Mouse (Mus musculus) CD4-positive helper T cell, adult 2 months (primary cell): ENCODE results near the gene Tunar.

Source experiments
- DNase-seq: peaks from one replicate; pipeline ENCODE4 v3.0.0-alpha.2; 2012; ENCODE audit warnings: low read depth, missing footprints, low spot score

Tunar gene

DNA sequence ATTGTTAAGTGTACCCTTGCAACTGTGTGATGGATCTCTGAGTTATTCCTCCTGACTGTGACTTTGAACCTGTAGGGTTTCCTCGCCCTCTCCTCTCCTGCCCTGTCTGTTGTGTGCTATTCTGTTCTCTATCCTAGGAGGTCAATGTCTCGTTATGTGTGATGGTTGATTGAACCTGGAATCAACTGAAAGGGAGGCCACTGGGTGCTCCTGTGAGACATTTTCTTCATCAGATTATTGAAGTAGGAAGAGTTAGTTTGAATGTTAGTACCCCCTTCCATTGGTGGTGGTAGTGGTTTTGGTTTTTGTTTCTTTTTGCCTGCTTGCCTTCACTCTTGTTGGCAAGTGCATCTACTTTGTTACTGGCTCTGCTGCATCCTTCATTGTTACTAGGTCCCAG is at the start of gene Tunar:
TSS of gene Tunar (plus strand) at position 301 of the 400 bp plus-strand sequence.
- DNase-seq, result no peak

DNA sequence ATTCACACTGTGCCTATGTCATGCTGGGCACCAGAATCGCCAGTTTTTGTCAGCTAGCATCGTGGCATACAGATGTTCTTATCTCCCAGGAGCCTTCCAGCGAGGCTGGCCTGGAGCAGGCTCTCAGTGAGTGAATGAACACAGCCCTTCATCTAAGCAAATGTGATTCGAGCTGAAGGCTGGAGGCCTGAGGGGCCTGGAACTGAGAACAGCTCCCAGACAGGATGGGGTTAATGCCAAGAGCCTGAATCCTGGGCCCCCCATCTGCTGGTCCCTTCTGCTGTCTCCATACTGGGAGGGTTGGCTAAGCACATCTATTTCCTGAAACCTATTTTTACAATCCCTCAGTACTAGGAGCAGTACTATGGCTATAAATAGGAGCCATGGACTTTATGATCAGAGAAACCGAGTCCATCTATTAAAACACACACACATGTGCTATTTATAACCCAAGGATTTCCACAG is 21.1 kb upstream of the Tunar start:
- DNase-seq, result no peak

DNA sequence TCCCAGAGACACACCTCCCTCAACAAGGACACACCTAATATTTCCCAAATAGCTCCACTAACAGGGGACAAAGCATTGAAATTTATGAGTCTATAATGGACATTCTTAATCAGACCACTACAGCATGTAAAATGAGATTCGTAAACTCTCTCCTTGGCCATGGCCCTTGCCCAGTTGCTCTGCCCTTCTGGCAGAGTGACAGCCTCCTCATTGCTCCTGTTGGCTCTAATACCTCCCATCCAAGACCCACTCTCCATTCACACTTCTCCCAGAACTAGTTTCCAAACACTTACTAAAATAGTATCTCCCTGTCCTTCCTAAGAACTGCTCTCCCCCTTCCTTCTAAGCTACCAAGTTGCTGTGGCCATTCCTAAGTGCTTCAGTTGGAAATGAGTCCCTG is 19.3 kb upstream of the Tunar start:
- DNase-seq, result no peak

DNA sequence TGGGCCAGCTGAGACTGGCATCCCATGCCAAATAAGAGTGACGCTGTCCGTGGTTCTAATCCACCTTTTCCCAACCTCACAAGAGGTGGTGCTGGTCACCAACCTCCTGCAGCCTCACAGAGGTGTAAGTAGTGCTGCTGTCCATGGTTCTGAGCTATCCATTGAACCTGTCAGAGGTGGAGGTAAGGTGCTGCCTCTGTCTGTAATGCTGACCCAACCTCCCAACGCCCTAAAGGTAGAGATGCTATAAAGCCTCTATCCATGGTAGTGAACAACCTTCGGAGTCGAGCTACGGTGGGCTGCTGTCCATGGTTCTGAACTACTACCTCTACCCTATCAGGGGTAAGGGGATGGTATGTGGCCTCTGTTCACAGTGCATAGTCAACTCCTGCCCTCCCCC is 11.5 kb upstream of the Tunar start:
- no peak for DNase-seq

DNA sequence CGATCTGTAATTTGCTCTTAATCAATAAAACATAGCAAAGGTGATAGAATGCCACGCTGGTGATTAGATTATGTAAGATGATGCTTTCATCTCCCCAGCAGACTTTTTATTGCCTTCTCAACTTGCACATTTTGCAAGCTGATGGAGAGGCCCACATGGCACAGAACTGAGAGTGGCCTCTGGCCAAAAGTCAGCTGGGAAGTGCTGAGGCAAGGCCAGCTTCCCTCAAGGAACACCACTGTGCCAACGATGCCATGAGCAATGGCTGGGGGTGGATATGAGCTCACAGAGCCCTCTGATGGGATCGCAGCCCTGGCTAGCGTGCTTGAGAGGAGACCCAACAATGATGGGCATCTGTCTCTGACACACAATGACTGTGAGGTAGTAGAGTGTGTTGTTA is 6.6 kb upstream of the Tunar start:
- no peak for DNase-seq

DNA sequence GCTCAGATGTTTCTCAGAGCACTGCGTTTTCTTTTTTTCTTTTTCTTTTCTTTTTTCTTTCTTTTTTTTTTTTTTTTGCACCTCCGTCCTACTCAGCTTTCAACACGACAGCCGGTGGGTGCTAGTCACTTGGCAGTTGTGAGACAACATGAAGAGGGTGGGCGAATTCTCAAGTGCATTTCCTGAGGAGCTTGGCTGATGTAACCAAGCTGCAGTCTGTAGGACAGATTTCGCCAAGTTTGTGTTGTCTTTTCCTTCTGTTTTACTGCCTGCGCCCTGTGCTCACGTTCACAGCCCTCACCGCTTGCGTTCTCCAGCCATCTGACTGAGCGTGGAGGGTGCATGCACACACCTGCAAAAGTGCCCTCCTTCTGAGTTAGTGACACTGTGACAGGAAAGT is 5.3 kb upstream of the Tunar start:
- no peak for DNase-seq

DNA sequence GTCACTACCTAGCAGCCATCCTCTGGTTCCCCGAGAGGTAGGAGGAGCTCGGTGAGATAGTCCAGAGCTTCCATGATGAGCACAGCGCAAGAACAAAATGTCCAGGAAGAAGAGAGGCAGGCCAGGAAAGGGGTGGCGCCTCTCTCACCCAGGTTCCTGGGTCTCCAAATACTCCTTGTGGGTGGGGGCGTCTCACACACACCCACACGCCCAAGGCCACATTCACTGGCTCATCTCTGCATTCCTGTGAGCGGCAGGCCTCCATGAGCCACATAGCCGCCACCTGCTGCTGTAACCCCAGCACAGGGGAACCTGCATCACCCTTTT is 2.4 kb downstream of the Tunar start:
- DNase-seq, result no peak

DNA sequence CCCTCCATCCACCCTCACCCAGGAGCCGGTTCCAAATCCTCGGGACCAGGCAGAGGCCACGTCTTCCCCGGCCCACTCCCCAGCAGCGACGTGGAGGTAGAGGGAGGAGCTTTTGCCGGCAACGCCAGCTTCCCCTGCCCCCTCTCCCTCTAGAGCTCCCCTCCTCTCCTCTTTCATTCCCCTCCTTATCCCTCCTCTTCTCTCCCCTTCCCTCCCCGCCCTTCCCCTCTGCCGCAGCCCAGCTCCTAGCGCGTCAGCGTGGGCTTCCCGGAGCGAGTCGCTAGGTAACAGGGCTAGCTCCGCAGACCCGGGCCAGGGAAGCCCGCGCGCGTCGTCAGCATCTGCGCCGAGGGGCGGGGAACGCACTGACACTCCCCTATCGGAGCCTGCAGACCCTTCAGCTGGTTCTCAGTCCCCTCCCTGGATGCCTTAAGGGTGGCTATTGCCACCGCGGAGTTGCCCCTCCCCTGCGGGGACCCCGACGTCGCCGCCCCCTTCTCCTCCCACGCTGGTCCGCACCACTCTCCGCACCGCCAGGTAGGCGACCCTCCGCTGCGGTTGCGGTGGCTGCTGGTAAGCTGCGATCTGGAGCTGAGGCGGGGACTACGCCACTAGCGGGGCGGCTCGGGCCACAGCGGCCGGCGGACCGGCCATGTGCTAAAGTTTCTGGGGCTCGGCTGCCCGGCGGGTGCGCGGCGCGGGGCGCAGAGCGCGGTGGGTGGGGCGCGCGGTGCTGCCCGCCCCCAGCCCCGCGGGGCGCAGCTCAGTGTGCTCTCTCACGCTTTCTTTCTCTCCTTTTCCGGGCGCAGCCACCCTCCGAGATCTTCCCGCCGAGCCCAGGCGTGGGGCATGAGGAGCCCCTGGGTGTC is 3.0 kb downstream of the Tunar start:
- no peak for DNase-seq

DNA sequence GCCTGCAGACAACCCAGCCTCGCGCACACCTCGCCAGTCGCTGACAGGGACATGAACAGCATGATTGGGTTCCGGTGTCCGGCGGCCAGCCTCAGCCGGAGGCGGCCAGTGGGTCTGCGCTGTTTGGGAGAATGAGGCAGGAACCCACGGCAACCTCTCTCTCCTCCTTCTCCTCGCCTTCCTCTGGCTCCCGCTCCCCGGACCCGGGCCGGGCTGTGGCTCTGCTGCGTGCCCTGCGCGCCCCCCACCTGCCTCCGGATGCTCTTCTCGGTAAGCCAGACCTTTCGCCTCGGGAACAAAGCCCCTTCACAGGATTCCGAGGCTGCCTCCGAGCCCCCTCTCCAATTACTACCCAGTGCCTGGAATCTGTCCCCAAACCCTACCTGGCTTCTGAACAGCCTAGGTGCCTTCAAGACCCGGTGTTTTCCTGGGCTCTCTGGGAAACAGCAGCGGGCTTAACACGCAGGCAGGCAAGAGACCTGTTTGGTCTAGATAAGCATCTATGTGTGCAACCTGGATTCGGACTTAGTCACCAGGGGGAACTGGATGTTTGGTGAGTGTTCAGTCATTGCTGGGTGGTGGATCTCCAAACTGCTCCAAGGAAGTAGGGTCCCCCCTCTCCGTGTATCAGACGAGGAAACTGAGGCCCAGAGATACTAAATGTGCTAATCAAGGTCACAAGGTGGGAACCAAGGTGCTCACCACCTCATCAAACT is 3.8 kb downstream of the Tunar start:
- no peak for DNase-seq

DNA sequence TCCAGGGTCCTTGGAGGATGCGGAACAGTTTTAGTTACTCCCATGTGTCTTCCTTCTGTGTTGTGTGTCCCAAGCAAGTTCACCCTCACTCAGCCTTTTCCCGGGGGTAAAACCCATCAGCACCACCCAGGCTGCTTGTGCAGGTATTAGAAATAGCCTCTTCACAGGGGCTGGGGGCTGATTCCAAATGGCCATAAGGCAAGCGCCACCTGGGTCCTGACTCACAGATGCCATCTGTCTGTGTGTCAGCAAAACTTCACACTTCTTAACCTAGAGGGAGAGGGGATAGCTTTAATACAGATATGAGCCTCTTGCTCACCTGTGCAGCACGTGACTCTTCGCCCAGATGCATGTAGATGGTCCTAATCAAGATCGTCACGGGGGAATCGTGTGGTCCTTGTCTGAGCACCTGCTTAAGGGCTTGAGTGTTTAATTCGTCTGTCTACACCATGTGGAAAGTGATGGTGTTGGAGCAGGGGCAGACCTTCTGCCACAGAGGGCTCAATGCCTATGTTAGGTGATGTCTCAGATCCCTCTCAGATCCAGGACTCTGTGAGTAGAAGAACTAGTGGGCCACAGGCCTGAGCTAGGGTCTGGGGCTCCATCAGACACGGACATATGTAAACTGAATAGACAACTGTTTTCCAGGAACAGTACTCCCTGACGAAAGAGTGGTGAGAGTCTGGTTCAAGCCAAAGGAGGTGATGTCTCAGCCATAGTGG is 4.7 kb downstream of the Tunar start:
- DNase-seq, result no peak

DNA sequence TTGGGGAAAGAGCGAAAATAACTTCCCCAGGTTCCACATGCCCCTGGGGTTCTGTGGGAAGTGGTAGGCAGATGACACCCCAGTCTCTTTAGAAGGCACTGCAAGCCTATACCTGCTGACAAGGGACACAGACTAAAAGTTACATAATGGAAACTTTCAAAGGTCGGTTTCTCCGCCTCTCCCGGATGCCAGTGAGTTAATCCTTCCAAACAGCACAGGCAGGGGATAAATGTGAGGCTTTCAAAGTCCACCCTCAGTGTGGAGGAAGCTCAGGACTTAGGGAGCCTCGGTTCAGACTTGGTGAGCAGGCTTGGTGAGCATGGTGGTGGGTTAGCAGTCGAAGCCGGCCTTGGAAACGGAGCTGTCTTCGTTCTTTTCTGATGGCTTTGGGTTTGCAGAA is 7.9 kb downstream of the Tunar start:
- no peak for DNase-seq

DNA sequence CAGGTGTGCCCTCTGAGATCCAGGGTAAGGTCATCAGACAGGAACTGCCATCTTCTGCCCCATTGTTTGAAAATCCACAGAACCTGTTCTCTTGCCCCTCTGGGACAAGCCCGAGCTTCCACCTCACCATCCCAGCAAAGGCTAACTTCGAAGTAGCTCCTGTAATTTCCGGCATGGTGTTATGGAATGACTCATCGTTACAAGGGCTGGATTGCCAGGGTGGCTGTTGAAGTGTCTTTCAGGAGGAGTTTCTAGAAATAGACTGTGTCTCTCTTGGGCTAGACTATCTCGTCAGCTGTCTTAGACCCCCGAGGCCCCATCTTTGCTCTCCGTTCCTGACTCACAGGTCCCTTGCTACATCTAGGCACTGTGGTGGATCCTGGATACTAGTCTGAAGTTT is 10.8 kb downstream of the Tunar start:
- DNase-seq, result no peak

DNA sequence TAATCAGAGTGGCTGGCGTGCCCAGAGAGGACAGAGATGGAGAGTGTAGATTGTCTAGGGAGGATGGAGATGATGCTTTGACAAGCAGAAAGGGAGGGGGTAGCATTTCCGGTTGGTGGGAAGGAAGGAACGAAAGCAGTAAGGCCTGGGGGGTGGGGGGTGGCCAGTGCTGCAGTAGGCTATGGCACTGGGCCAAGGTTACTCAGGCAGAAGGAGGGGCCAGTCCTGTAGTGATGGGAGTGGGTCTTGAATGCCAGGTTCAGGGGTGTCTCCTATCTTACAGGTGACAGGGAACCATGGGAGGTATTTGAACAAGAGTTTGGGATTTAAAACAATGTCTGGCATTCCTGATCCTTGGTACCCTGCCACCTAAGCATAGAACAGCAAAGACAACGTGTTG is 13.2 kb downstream of the Tunar start:
- DNase-seq, result no peak

DNA sequence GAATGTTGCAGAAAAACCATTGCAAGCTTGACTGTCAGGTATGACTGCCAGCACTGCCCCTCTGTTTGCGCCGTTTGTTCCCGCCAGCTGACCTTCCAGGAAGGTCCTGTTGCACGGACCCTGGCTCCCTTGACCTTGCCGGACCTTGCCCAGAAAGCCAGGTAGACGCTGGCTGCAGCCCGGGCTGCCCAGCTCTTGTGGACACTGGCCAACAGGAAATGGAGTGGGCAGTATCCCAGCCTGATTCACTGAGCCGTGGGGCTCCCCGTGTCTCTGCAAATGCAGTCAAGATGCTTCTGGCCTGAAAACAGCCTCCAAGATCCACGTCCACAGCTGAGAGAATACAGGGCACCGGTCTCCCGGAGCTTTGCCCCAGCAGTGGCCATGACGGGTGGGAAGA is 13.6 kb downstream of the Tunar start:
- no peak for DNase-seq

DNA sequence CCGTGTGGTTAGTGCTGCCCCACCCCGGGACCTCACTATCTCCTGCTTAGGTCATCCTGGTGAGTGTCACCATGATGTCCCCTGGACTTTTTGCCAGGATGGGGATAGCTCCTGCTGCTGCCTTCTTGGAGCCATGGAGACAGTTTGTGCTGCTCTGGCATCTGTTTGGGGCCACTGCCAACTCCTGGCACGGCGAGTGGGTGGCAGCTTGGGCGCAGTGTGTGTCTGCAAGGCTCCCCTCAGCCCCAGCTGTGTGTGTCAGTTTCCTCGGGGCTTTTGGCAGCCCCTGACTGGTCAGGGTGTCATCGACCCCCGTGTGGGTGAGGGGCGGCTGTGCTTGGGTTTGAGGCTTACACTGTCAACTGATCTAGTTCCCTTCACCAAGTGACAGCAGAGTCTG is 20.6 kb downstream of the Tunar start:
- no peak for DNase-seq

DNA sequence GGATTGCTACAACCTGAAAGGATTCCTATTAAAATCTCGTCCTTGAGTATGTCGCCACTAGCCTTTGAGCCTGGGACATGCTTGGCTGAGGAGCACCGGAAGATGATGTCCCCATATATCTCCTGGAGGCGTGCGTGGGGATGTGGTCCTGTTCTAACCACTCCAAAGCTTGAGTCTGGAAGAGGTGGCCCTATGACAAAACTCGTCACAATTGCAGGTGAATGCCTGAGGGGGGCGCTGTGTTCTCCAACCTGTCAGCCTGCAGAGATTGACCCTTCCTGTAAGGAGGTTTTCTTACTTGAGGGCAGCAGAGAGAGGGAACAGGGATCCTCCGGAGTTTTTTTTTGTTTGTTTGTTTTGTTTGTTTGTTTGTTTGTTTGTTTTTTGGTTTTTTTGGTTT is 21.1 kb downstream of the Tunar start:
- no peak for DNase-seq

DNA sequence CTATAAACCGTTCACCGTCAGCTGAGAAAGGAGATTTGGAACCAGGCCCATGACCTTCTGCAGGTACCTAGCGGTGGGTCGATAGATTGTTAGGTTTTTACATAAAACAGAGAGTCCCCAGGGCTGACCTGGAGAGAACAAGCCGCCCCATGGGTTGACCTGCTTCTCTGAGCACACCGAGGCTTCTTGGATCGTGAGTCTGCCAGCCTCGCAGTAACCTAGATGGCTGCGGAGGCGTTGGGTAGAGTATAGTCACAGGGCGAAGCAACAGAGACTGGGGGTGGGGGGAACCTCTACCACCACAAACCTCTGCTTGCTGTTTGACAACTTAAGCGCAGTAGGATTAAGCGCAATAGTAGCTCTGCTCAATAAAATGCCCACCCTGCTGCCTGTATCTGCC is 23.1 kb downstream of the Tunar start:
- DNase-seq, result no peak

DNA sequence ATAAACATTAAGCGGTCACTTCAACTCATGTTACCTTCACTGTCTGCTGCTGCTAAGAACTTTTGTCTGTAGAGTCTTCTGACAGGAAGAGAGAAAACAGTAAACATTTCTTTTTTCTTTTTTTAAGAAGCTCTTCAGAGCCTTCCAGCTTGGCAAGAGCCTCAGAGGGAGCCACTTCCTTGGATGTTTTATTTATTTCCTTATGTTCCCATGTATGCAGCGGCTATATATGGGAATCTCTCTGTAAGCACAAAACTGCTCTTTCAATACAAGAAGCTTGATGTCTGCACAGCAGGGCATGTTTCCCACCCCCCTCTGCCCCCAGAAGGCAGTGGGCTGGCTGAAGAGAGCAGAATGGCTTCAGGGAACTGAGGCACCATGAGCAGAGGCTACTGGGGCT is 30.0 kb downstream of the Tunar start:
- DNase-seq, result no peak

DNA sequence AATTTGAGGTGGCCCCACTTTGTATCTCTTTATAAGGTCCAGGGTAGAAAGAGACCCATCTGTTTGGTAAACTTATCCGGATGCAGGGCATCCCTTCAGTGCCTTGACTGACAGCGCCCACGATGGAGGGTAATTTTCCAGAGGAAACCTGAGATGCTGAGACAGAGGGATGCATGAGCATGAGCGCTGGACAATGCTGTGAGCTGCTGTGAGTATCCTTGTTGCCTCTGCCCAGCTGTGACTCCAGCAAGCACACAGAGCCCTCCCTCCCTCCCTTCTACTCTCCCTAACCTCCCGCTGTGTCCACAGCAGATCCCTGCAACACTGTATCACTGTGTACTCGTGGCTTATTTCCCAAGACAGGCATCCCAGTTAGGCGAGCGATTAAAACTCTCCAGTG is 40.9 kb downstream of the Tunar start:
- DNase-seq, result no peak

DNA sequence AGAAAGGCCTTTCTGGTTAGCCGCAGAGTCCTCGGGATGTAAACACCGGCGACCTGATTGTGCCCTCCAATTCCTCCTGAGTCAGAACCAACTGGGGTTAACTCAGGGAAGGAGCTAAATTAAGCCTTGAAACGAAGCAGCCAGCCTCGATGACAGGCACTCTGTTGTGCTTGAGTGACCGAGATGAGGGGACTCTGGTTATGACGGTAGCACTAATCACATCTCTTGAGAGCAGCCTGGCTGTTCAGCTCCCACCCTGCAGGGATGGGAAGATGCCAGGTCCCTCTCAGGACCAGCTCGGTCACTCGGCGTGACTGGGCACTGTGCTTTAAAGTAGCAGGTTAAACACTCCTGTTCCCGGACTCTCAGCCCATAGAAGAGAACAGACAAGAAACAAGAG is 43.3 kb downstream of the Tunar start:
- DNase-seq, result no peak

DNA sequence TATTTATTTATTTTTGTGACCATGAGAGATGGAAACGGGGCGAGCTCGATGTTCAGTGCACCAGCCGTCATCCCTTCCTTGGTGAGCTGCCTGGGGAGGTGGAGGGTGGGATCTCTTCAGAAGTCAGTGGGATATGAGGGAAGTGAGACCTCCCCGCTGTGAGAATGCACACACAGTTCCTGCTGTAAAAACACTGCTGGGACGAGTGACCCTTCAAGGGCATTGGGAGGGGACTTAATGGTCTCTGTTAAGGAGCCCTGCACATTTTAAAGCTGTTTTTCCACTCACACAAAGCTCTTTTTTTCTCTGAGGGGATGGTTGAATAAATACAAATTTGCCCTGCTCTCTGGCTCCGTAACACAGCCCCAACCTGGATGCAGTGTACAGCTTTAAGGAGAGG is 49.1 kb downstream of the Tunar start:
- no peak for DNase-seq

DNA sequence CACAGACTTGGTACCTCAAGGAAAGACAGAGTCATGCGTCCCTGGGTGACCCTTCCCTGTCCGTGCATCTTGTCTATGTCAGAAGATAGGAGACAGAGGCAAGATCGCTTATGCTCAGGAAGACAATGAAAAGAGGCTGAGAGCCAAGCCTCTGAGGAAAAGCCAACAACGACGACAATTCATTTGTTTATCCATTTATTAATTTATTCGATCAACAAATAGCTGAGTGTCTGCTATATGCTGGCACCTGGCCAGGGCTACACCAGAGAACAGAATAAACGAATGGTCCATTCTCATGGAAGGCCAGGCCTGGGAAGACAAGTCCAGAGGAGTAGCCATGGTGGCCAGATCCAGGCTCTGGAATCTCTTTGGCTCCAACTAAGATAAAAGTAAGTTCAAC is 61.0 kb downstream of the Tunar start:
- DNase-seq, result no peak

DNA sequence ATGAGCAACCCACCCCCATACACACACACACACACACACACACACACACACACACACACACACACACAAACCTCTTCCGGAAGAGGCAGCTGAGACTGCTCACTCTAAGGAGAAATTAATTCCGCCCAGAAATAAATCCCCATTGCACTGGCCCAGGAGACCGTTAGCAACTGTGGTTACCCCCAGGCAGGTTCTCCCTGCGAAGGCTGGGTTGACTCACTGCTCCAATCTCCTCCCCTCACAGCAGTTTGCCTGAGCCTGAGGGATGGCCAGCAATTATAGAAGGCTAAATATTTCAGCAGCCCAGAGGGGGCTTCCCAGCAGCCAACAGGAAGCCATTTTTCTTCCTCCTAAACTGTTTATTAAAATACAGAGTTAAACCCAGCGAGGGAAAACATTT is 64.5 kb downstream of the Tunar start:
- DNase-seq, result no peak
